Mouse (Mus musculus) CH12.LX (cell line): ENCODE data around the gene Bach2. TPM values are rescaled to one million over a fixed set of nuclear protein-coding genes. Genes with fewer than 3 reads are reported as not detected.

ENCODE experiments used
- DNase-seq: peaks from one replicate; pipeline ENCODE4 v3.0.0-alpha.2; 2013; ENCODE audit errors: extremely low read depth
- H3K27ac ChIP-seq: 2 replicates; pipeline ENCODE4 v1.5.1; 2012; ENCODE audit warnings: low read depth, mild to moderate bottlenecking, control low read depth, moderate library complexity; ENCODE audit not compliant: insufficient read depth
- H3K27me3 ChIP-seq: replicated peaks from 2 replicates; pipeline ENCODE3; 2012; ENCODE audit warnings: inconsistent platforms
- H3K36me3 ChIP-seq, 2 experiments: replicated peaks in 1 of 2; 2 replicates each; pipeline versions ENCODE3 to v1.6.1; 2012; ENCODE audit warnings: inconsistent platforms in 1 of 2, low read length in 1 of 2, mild to moderate bottlenecking in 1 of 2, mixed read lengths in 1 of 2, moderate library complexity in 1 of 2; ENCODE audit not compliant: control insufficient read depth in 1 of 2, insufficient read depth in 1 of 2
- H3K4me1 ChIP-seq, 2 experiments: 2 replicates each; pipeline ENCODE4 v1.6.1; 2012; ENCODE audit warnings: inconsistent platforms in 1 of 2, moderate library complexity in 1 of 2; ENCODE audit not compliant: insufficient read depth in 2 of 2, control insufficient read depth in 1 of 2
- H3K4me2 ChIP-seq: 2 replicates; pipeline ENCODE4 v1.6.1; 2012; ENCODE audit warnings: low read depth, mild to moderate bottlenecking, control low read depth; ENCODE audit not compliant: poor library complexity, insufficient read depth, severe bottlenecking
- H3K4me3 ChIP-seq, 3 experiments: fragments of 150-350 bp in 1 of 3; sonication (generic) in 1 of 3; replicated peaks in 1 of 3; 2 replicates each; pipeline versions ENCODE3 to v1.5.1; 2011 to 2012; ENCODE audit warnings: low read depth in 2 of 3, low read length in 2 of 3, mild to moderate bottlenecking in 2 of 3, moderate library complexity in 2 of 3, control low read depth in 1 of 3, improper control_type of control experiment in 1 of 3, inconsistent platforms in 1 of 3, mixed read lengths in 1 of 3; ENCODE audit not compliant: poor library complexity in 1 of 3
- H3K79me2 ChIP-seq: replicated peaks from 2 replicates; pipeline ENCODE4 v1.6.1; 2012; ENCODE audit warnings: mild to moderate bottlenecking, moderate library complexity; ENCODE audit not compliant: control insufficient read depth, poor library complexity, insufficient read depth, severe bottlenecking; ENCODE audit errors: extremely low read depth
- H3K9ac ChIP-seq: 2 replicates; pipeline ENCODE4 v1.6.1; 2012; ENCODE audit warnings: low read depth, mild to moderate bottlenecking, control low read depth, moderate library complexity; ENCODE audit not compliant: insufficient read depth
- H3K9me3 ChIP-seq: replicated peaks from 2 replicates; pipeline ENCODE3; 2012; ENCODE audit warnings: low read length, inconsistent platforms, mixed read lengths
- CHD1 ChIP-seq: IDR thresholded peaks from 2 replicates; pipeline ENCODE4 v1.6.1; 2012; ENCODE audit warnings: low read depth, low read length, improper control_type of control experiment, inconsistent platforms
- CTCF ChIP-seq, 2 experiments: IDR thresholded peaks in 1 of 2; conservative IDR thresholded peaks in 1 of 2; 2 replicates each; pipeline ENCODE4 v1.5.1; 2011 to 2012; ENCODE audit warnings: low read depth in 2 of 2, low read length in 2 of 2, improper control_type of control experiment in 1 of 2, inconsistent platforms in 1 of 2, mild to moderate bottlenecking in 1 of 2, moderate library complexity in 1 of 2
- E2F4 ChIP-seq: IDR thresholded peaks from 2 replicates; pipeline ENCODE4 v1.6.1; 2011; ENCODE audit warnings: low read depth, low read length, improper control_type of control experiment; ENCODE audit not compliant: insufficient replicate concordance
- ELF1 ChIP-seq: IDR thresholded peaks from 2 replicates; pipeline ENCODE4 v1.6.1; 2014; ENCODE audit warnings: low read depth, mild to moderate bottlenecking, inconsistent platforms, low read length, improper control_type of control experiment
- EP300 ChIP-seq: IDR thresholded peaks from 2 replicates; pipeline ENCODE4 v1.6.1; 2011; ENCODE audit warnings: low read length, improper control_type of control experiment
- ETS1 ChIP-seq: conservative IDR thresholded peaks from 2 replicates; pipeline ENCODE4 v1.6.1; 2012; ENCODE audit warnings: low read depth, mild to moderate bottlenecking, inconsistent platforms, low read length, improper control_type of control experiment, moderate library complexity
- HCFC1 ChIP-seq: IDR thresholded peaks from 2 replicates; pipeline ENCODE4 v1.6.1; 2012; ENCODE audit warnings: low read depth, mild to moderate bottlenecking, inconsistent platforms, low read length, improper control_type of control experiment
- JUND ChIP-seq: conservative IDR thresholded peaks from 2 replicates; pipeline ENCODE4 v1.6.1; 2011; ENCODE audit warnings: low read depth, low read length, improper control_type of control experiment
- MAX ChIP-seq: IDR thresholded peaks from 2 replicates; pipeline ENCODE4 v1.6.1; 2011; ENCODE audit warnings: low read length, improper control_type of control experiment
- MAZ ChIP-seq: IDR thresholded peaks from 2 replicates; pipeline ENCODE4 v1.6.1; 2012; ENCODE audit warnings: low read depth, mild to moderate bottlenecking, inconsistent platforms, low read length, improper control_type of control experiment, moderate library complexity
- MXI1 ChIP-seq: IDR thresholded peaks from 2 replicates; pipeline ENCODE4 v1.6.1; 2011; ENCODE audit warnings: mild to moderate bottlenecking, low read depth, low read length, improper control_type of control experiment
- MYC ChIP-seq: IDR thresholded peaks from 2 replicates; pipeline ENCODE4 v1.6.1; 2011; ENCODE audit warnings: low read depth, mild to moderate bottlenecking, improper control_type of control experiment, low read length
- NELFE ChIP-seq: IDR thresholded peaks from 2 replicates; pipeline ENCODE4 v1.6.1; 2011; ENCODE audit warnings: low read depth, low read length, improper control_type of control experiment
- NRF1 ChIP-seq: IDR thresholded peaks from 2 replicates; pipeline ENCODE4 v1.6.1; 2014; ENCODE audit warnings: low read depth, mild to moderate bottlenecking, inconsistent platforms, low read length, improper control_type of control experiment, moderate library complexity
- PAX5 ChIP-seq: IDR thresholded peaks from 2 replicates; pipeline ENCODE4 v1.6.1; 2012; ENCODE audit warnings: low read length, inconsistent platforms, mixed read lengths
- POLR2AphosphoS2 ChIP-seq: IDR thresholded peaks from 2 replicates; pipeline ENCODE4 v1.6.1; 2011; ENCODE audit warnings: low read depth, low read length, improper control_type of control experiment
- RAD21 ChIP-seq: IDR thresholded peaks from 2 replicates; pipeline ENCODE4 v1.6.1; 2011; ENCODE audit warnings: low read depth, mild to moderate bottlenecking, low read length, improper control_type of control experiment, moderate library complexity
- RCOR1 ChIP-seq: conservative IDR thresholded peaks from 2 replicates; pipeline ENCODE4 v1.6.1; 2012; ENCODE audit warnings: low read depth, mild to moderate bottlenecking, inconsistent platforms, low read length, improper control_type of control experiment
- SIN3A ChIP-seq: IDR thresholded peaks from 2 replicates; pipeline ENCODE4 v1.6.1; 2012; ENCODE audit warnings: low read length, improper control_type of control experiment, inconsistent platforms
- SMC3 ChIP-seq: IDR thresholded peaks from 2 replicates; pipeline ENCODE4 v1.6.1; 2011; ENCODE audit warnings: low read depth, low read length, improper control_type of control experiment
- UBTF ChIP-seq: IDR thresholded peaks from 2 replicates; pipeline ENCODE4 v1.6.1; 2012; ENCODE audit warnings: low read depth, mild to moderate bottlenecking, inconsistent platforms, low read length, improper control_type of control experiment, moderate library complexity
- USF1 ChIP-seq: IDR thresholded peaks from 2 replicates; pipeline ENCODE4 v1.6.1; 2014; ENCODE audit warnings: low read depth, mild to moderate bottlenecking, inconsistent platforms, low read length, improper control_type of control experiment
- USF2 ChIP-seq: conservative IDR thresholded peaks from 2 replicates; pipeline ENCODE4 v1.6.1; 2011; ENCODE audit warnings: low read depth, low read length, improper control_type of control experiment
- ZC3H11A ChIP-seq: IDR thresholded peaks from 2 replicates; pipeline ENCODE4 v1.6.1; 2012; ENCODE audit warnings: low read depth, mild to moderate bottlenecking, inconsistent platforms, low read length, improper control_type of control experiment
- ZMIZ1 ChIP-seq: IDR thresholded peaks from 2 replicates; pipeline ENCODE4 v1.6.1; 2012; ENCODE audit warnings: low read depth, mild to moderate bottlenecking, inconsistent platforms, low read length, improper control_type of control experiment
- dilution Hi-C: fragments of 300-500 bp; cut with MboI; formaldehyde crosslinking; loops from 2 replicates; pipeline ENCODE4 v1.14.3; 2020; ENCODE audit warnings: low sequenced_read_pairs; ENCODE audit not compliant: extremely low pct_unique_long_range_greater_than_20kb, extremely low pct_ligation_motif_present
- in situ Hi-C: fragments of 300-500 bp; cut with MboI; formaldehyde crosslinking; loops from 3 replicates; pipeline ENCODE4 v1.14.3; 2019; ENCODE audit warnings: low sequenced_read_pairs, low pct_ligation_motif_present, low pct_unique_long_range_greater_than_20kb, mixed read lengths
- polyA plus RNA-seq: library from polyadenylated mRNA; unstranded; fragments of >175 nt; gene quantifications from 2 replicates; pipeline ENCODE4 v1.2.1, GENCODE M21; 2012; ENCODE audit warnings: low read depth; ENCODE audit not compliant: insufficient read length
- total RNA-seq, 2 experiments: library from RNA; depleted of rRNA; stranded (reverse); fragments of 300-350 nt in 1 of 2; fragments of >200 nt in 1 of 2; gene quantifications; 2 replicates each; pipeline ENCODE4 v1.2.3; 2012 to 2014

Gene Bach2
- total and polyA plus RNA-seq, 3 experiments, result 0.11 TPM; not detected in 2

DNA sequence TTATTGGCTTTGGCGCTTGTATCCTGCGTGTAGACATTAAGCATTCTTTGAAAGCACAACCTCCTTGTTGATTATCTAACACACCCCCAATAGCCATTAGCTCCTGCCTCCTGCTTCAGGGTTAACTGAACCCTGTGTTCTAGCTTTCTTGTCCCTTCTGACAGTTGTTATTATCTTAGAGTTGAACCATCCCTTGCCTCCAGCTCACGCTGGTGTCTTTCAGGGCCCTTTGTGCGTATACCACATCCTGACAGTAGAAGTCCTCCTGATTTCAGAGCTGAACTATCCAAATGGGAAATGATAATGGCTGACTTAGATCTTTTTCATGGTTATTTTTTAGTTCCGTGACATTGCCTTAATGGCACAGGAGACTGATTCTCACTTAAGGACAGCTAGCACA, 110.8 kb downstream of the Bach2 start:
- Histone ChIP-seq H3K4me3 (no peak overlapping the region), H3K27me3 (no peaks in the 10 kb centered on the region), H3K4me2 (no peak overlapping the region), H3K27ac (no peak overlapping the region), H3K4me1 (peaks cover 0 to 5% of the 10 kb centered on the region in 2 experiments; a peak in 1 of 4 replicates), H3K79me2 (no peaks in the 10 kb centered on the region), H3K36me3 (no peaks in the 10 kb centered on the region), H3K9me3 (no peaks in the 10 kb centered on the region), H3K9ac (no peak overlapping the region)
- dilution Hi-C loops, result no loop called here
- in situ Hi-C loops, result no loop called here
- DNase-seq, result no peak
- TF ChIP-seq MAX (no peak), MXI1 (no peak), SIN3A (no peak), RCOR1 (no peak), JUND (no peak), MYC (no peak), ETS1 (no peak), NRF1 (no peak), USF1 (no peak), CHD1 (no peak), ZC3H11A (no peak), POLR2AphosphoS2 (no peak), SMC3 (no peak), USF2 (no peak), NELFE (no peak), CTCF (conservative IDR thresholded peaks at IDR 0.05 in 1 of 2, IDR thresholded peaks at IDR 0.05 in 1 of 2; ENCODE audit: low read depth in 2 of 2, low read length in 2 of 2) (no peak), EP300 (no peak)

GRCm38 (mm10) chr4:32351236-32351635, 112.6 kb downstream of the Bach2 start:
- no peak for DNase-seq
- no peak overlapping the region for H3K27ac ChIP-seq
- H3K36me3 ChIP-seq, result no peaks in the 10 kb centered on the region
- peaks cover 0 to 5% of the 10 kb centered on the region in 2 experiments; a peak in 1 of 4 replicates for H3K4me1 ChIP-seq
- H3K4me3 ChIP-seq, result no peak overlapping the region
- H3K27me3 ChIP-seq, result no peaks in the 10 kb centered on the region
- dilution Hi-C loops (no loop called here), in situ Hi-C loops (no loop called here)
- H3K4me2 ChIP-seq, result no peak overlapping the region
- no peak overlapping the region for H3K9ac ChIP-seq
- no peaks in the 10 kb centered on the region for H3K79me2 ChIP-seq
- TF ChIP-seq ETS1, result no peak
- no peak for TF ChIP-seq RAD21
- no peak for TF ChIP-seq UBTF
- no peak for TF ChIP-seq MAX
- no peak for TF ChIP-seq ZMIZ1
- no peak for TF ChIP-seq POLR2AphosphoS2
- no peak for TF ChIP-seq SIN3A
- TF ChIP-seq ELF1, result no peak
- TF ChIP-seq HCFC1, result no peak
- no peak for TF ChIP-seq USF2
- TF ChIP-seq MAZ, result no peak
- TF ChIP-seq CHD1, result no peak
- no peak for TF ChIP-seq MYC
- TF ChIP-seq E2F4, result no peak
- no peak for TF ChIP-seq NRF1
- TF ChIP-seq EP300, result no peak
- no peak for TF ChIP-seq PAX5
- TF ChIP-seq MXI1, result no peak
- TF ChIP-seq, all 38 proteins: peak for 0
- H3K9me3 ChIP-seq, result no peaks in the 10 kb centered on the region
